Mouse (Mus musculus) kidney, postnatal 0 days (tissue): ENCODE data around the gene Cfap221. TPM values are rescaled to one million over a fixed set of nuclear protein-coding genes. Genes with fewer than 3 reads are reported as not detected.

Experiments used
- ATAC-seq: fragments of 200-750 bp; cut with Nextera tagmentation; replicated peaks from 2 replicates; pipeline ENCODE4 v1.8.0; 2017; ENCODE audit warnings: low read depth, moderate number of reproducible peaks, moderate TSS enrichment, moderate library complexity; ENCODE audit not compliant: low FRiP score
- DNase-seq: peaks from one replicate; pipeline ENCODE4 v3.0.0-alpha.2; 2016; ENCODE audit warnings: low spot score
- H3K27ac ChIP-seq: fragments of 300-500 bp; sonication (generic); 2 replicates; pipeline ENCODE4 v1.5.1; 2014; ENCODE audit warnings: mild to moderate bottlenecking
- H3K27me3 ChIP-seq: fragments of 300-500 bp; sonication (generic); 2 replicates; pipeline ENCODE4 v1.6.1; 2014; ENCODE audit warnings: low read length, mixed read lengths; ENCODE audit not compliant: insufficient read depth
- H3K36me3 ChIP-seq: fragments of 300-500 bp; sonication (generic); 2 replicates; pipeline ENCODE4 v1.6.1; 2014; ENCODE audit warnings: low read length, mixed read lengths; ENCODE audit not compliant: insufficient read depth
- H3K4me1 ChIP-seq: fragments of 300-500 bp; sonication (generic); replicated peaks from 2 replicates; pipeline ENCODE4 v1.6.1; 2014; ENCODE audit warnings: antibody characterized with exemption, low read length, mixed read lengths; ENCODE audit not compliant: insufficient read depth
- H3K4me2 ChIP-seq: fragments of 300-500 bp; sonication (generic); 2 replicates; pipeline ENCODE4 v1.6.1; 2014; ENCODE audit warnings: mild to moderate bottlenecking, low read length, moderate library complexity, mixed read lengths
- H3K4me3 ChIP-seq: fragments of 300-500 bp; sonication (generic); replicated peaks from 2 replicates; pipeline ENCODE4 v1.5.1; 2014; ENCODE audit warnings: low read depth, low read length
- H3K9ac ChIP-seq: fragments of 300-500 bp; sonication (generic); 2 replicates; pipeline ENCODE4 v1.6.1; 2014; ENCODE audit warnings: low read depth, low read length
- H3K9me3 ChIP-seq: fragments of 300-500 bp; sonication (generic); replicated peaks from 2 replicates; pipeline ENCODE4 v1.6.1; 2016; ENCODE audit warnings: low read length, inconsistent platforms, mixed read lengths
- CTCF ChIP-seq: IDR thresholded peaks from 2 replicates; pipeline ENCODE4 v1.5.1; 2016; ENCODE audit warnings: antibody characterized with exemption, low read depth, mild to moderate bottlenecking, moderate library complexity
- WGBS: fragments of 180-500 bp; shearing (Covaris S2); extraction: QIAGEN DNeasy Blood & Tissue Kit; methylation state at CpG from one replicate; pipeline ENCODE4 v1.1.7; 2014; 5-methylcytosine and 5-hydroxymethylcytosine counted together
- polyA plus RNA-seq: library from polyadenylated mRNA; unstranded; fragments of >200 nt; fragmentation: Nextera tagmentation; extraction: Ambion mirVana; gene quantifications from 2 replicates; pipeline ENCODE4 v1.2.1, GENCODE M21; 2015

The Cfap221 gene
- polyA plus RNA-seq, 1 experiment from 2014 or later: not detected

DNA sequence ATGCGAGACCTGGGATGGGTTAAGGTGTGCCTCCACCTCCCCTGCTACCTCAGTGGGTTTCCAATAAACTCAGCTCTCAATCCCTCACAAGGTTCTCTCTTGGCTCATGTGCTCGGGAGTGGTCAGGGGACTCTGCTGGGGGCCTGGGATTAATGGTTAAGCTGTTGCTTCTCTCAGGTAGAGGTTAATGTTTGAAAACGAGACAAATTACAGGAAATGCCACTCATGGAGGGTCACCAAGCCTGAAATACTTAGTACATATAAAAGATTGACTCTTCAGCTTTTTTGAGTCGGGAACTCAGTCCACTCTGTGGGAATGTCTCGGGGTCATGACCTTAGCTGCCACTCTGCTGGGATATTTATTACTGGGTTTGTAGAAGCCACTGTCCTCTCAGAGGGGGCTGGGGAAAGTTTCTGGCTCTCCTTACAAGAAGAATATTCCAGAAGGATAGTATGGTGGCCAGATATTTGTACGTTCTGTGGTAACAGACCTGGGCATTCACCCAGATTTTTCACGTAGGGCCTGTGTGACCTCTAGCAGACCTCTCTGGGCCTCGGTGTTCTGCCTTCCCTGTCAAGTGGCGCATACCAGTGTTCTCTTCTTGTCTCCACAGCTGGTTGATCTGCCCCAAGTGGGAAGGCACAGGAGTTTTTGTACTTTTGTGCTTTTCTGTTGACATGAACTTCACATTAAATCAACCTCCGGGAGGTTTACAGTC, 27.5 kb upstream of the Cfap221 start:
- no peaks in the 10 kb centered on the region for H3K9me3 ChIP-seq
- no peak for TF ChIP-seq CTCF
- H3K9ac ChIP-seq: no peak overlapping the region
- WGBS: 27% methylated on average over 10 of the region's 10 CpGs
- no peaks in the 10 kb centered on the region; the same call in 1 of the 2 replicates for H3K4me1 ChIP-seq
- DNase-seq (peak; percentile 43), ATAC-seq (peak; percentile 48; the same call in 1 of the 2 replicates)
- no peaks in the 10 kb centered on the region for H3K36me3 ChIP-seq
- no peak overlapping the region for H3K4me3 ChIP-seq
- H3K4me2 ChIP-seq: no peak overlapping the region
- H3K27me3 ChIP-seq: no peaks in the 10 kb centered on the region
- peak overlapping the region; percentile 80 for H3K27ac ChIP-seq

DNA sequence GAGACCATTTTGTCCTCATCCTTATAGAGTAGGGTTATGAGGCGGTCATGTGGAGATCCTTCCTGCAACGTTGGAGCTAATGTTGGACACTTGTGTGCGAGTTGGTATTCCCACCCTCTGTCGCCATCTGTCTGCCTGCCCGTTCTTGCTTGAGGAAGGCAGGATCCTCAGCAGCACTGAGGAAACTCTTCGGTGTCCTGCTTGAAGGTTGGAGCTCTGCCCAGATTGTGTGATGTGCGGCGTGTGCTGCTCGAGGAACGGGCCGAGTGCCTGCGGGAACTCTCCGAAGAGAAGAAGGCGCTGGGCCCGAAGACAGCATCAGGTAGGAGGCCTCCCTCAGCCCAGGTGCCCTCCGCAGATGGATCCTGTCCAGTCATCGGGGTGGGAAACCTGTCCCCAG, 24.9 kb upstream of the Cfap221 start:
- no peak for DNase-seq

DNA sequence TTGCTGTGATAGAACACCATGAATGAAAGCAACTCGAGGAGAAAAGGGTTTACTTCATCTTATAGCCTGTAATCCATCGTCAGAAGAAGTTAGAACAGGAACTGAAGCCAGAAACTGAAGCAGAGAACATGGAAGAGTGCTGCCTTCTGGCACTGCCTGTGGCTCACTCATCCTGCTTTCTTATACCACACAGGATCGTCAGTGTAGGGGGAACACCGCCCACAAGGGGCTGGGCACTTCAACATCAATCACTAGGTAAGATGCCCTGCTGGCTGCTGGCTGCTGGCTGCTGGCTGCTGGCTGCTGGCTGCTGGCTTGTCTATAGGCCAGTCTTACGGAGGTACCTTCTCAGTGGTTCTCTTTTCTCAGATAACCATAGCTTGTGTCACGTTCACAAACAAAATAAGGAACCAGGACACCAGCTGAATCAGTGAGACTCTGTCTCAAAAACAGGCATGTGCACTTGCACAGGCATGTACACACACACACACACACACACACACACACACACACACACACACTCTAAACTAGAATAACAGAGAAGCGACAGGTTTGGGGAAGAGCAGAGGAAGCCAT, 23.4 kb upstream of the Cfap221 start:
- no peak overlapping the region for H3K4me3 ChIP-seq
- ATAC-seq (no peak), DNase-seq (no peak)
- no peak overlapping the region for H3K27ac ChIP-seq
- H3K4me1 ChIP-seq: no peaks in the 10 kb centered on the region; the same call in none of the 2 replicates
- H3K27me3 ChIP-seq: no peaks in the 10 kb centered on the region
- no peaks in the 10 kb centered on the region for H3K9me3 ChIP-seq
- no peak for TF ChIP-seq CTCF
- H3K36me3 ChIP-seq: no peaks in the 10 kb centered on the region
- no peak overlapping the region for H3K9ac ChIP-seq
- no peak overlapping the region for H3K4me2 ChIP-seq
- WGBS: 61% methylated on average over 7 of the region's 7 CpGs

More for the DNA sequence above, 24.9 kb upstream of the Cfap221 start:
- no peaks in the 10 kb centered on the region for H3K9me3 ChIP-seq
- TF ChIP-seq CTCF: peak; percentile 29; the same call in 1 of the 2 replicates
- ATAC-seq: no peak
- no peaks in the 10 kb centered on the region for H3K36me3 ChIP-seq
- WGBS: 86% methylated on average over 17 of the region's 17 CpGs
- H3K4me1 ChIP-seq: no peaks in the 10 kb centered on the region; the same call in none of the 2 replicates
- H3K27me3 ChIP-seq: no peaks in the 10 kb centered on the region
- no peak overlapping the region for H3K4me2 ChIP-seq
- H3K9ac ChIP-seq: no peak overlapping the region
- no peak overlapping the region for H3K27ac ChIP-seq
- H3K4me3 ChIP-seq: no peak overlapping the region

DNA sequence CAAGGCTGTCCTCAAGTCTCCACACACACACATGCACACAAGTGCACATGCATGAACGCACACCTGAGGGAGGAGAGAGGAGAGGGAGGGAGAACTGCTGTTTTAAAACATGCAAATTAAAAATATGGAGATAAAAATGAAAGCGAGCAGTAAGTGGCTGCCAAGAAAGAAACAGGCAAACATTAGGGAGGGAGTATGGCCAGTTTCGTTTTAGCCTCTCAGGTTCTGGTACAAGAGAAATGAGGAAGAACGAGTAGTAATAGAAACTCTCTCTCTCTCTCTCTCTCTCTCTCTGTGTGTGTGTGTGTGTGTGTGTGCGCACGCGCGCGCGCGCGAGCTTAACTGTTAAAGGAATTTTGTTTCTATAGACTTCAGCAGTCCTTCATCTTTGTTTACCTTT, 22.4 kb upstream of the Cfap221 start:
- Histone ChIP-seq H3K4me1 (no peaks in the 10 kb centered on the region; the same call in none of the 2 replicates), H3K9ac (no peak overlapping the region), H3K27me3 (no peaks in the 10 kb centered on the region), H3K4me2 (no peak overlapping the region), H3K36me3 (no peaks in the 10 kb centered on the region), H3K27ac (no peak overlapping the region), H3K4me3 (no peak overlapping the region), H3K9me3 (no peaks in the 10 kb centered on the region)
- WGBS: 85% methylated on average over 12 of the region's 12 CpGs
- ATAC-seq (no peak), DNase-seq (no peak)
- TF ChIP-seq CTCF: no peak

DNA sequence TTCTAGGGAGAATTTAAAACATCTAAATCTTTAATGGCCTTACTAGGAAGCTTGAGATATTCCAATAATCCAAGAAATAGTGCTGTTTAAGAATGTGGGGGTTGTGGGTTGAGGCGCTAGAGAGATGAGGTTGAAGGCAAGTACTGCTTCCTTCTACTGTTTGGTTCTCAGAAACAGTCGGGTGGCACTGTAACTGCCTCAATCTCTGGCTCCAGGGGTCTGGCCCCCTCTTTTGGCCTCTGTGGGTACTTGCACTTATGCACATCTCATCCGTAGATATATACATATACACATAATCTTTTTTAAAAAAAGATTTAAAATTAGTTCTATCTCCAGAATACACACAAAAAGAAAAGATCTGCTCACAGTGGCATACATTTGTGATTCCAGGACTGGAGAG, 21.9 kb upstream of the Cfap221 start:
- 0 out of 2 replicates have a peak, but pooled peaks have one; percentile 25 for TF ChIP-seq CTCF
- H3K9me3 ChIP-seq: no peaks in the 10 kb centered on the region
- DNase-seq: no peak
- WGBS: 57% methylated on average over 3 of the region's 3 CpGs
- H3K36me3 ChIP-seq: no peaks in the 10 kb centered on the region
- no peaks in the 10 kb centered on the region for H3K27me3 ChIP-seq
- H3K9ac ChIP-seq: no peak overlapping the region
- H3K27ac ChIP-seq: no peak overlapping the region
- ATAC-seq: no peak
- H3K4me3 ChIP-seq: no peak overlapping the region
- H3K4me1 ChIP-seq: no peaks in the 10 kb centered on the region; the same call in 1 of the 2 replicates
- H3K4me2 ChIP-seq: no peak overlapping the region

DNA sequence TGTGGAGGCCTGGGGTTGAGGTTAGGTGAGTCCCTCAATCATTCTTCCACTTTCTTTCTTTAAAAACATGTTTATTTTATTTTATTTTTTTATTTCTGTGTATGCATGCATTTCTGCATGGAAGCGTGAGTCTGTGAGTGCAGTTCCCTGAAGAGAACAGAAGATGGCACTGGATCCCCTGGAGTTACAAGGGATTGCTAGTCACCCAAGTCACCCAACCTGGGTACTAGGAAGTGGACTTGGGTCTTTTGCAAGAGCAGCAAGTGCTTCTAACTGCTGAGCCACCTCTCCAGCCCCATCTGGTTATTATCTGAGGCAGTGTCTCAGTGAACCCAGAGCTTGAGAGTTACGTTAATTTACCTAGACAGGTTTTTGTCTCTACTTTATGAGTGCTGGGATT, 19.2 kb upstream of the Cfap221 start:
- H3K4me2 ChIP-seq: no peak overlapping the region
- no peaks in the 10 kb centered on the region for H3K36me3 ChIP-seq
- no peak overlapping the region for H3K27ac ChIP-seq
- no peak for DNase-seq
- H3K4me1 ChIP-seq: no peaks in the 10 kb centered on the region; the same call in 1 of the 2 replicates
- WGBS: 83% methylated on average over 2 of the region's 2 CpGs
- no peaks in the 10 kb centered on the region for H3K9me3 ChIP-seq
- TF ChIP-seq CTCF: peak; percentile 62; the same call in 1 of the 2 replicates
- no peak overlapping the region for H3K4me3 ChIP-seq
- H3K9ac ChIP-seq: no peak overlapping the region
- no peaks in the 10 kb centered on the region for H3K27me3 ChIP-seq
- no peak for ATAC-seq
